Mouse (Mus musculus) naive thymus-derived CD4-positive, alpha-beta T cell, adult 5 months (primary cell): ENCODE measurements around the gene Cfp. TPM values are rescaled to one million over a fixed set of nuclear protein-coding genes. Genes with fewer than 3 reads are reported as not detected.

Experiments
- polyA plus RNA-seq: library from polyadenylated mRNA; unstranded; fragments of 100-300 nt; shearing (Covaris generic); gene quantifications from one replicate; pipeline ENCODE4 v1.2.1, GENCODE M21; 2017

Gene Cfp
- polyA plus RNA-seq = 2.7 TPM

GRCm38 (mm10) chrX:20931364-20931763 is at the start of gene Cfp:
Gene Cfp, minus strand, starts transcription at chrX:20931555.

GRCm38 (mm10) chrX:20961477-20962378 is 30.4 kb upstream of the Cfp start, which contains the start of gene Uxt:
Gene Uxt, minus strand, starts transcription at chrX:20962017.

GRCm38 (mm10) chrX:20950191-20950880 is 19.0 kb upstream of the Cfp start, which contains the start of gene Elk1:
Gene Elk1, minus strand, starts transcription at chrX:20950608.

GRCm38 (mm10) chrX:20920844-20921364 is 10.5 kb downstream of the Cfp start, which contains the start of gene Syn1:
Gene Syn1, minus strand, starts transcription at chrX:20921004.

Other genes with a start within 250 kb of the Cfp start
- 97.1 TPM for gene Cdk16, start 243.6 kb downstream of the Cfp start, polyA plus RNA-seq
- 13.0 TPM for gene Usp11, start 227.6 kb downstream of the Cfp start, polyA plus RNA-seq
- gene Araf, start 133.7 kb downstream of the Cfp start, polyA plus RNA-seq = 162 TPM
- gene Timp1, start 61.4 kb downstream of the Cfp start, polyA plus RNA-seq = not detected
- 0.21 TPM for gene Syn1, start 10.6 kb downstream of the Cfp start, polyA plus RNA-seq
- 9.6 TPM for gene Elk1, start 19.1 kb upstream of the Cfp start, polyA plus RNA-seq
- 40.4 TPM for gene Uxt, start 30.5 kb upstream of the Cfp start, polyA plus RNA-seq
- gene Zfp182, start 130.8 kb upstream of the Cfp start, polyA plus RNA-seq = 9.9 TPM
- gene Spaca5, start 136.9 kb upstream of the Cfp start, polyA plus RNA-seq = not detected
- gene Zfp300, start 158.0 kb upstream of the Cfp start, polyA plus RNA-seq = 1.6 TPM
- gene Ssxa1, start 184.3 kb upstream of the Cfp start, polyA plus RNA-seq = not detected
- not detected for gene Gm21876, start 244.1 kb upstream of the Cfp start, polyA plus RNA-seq